Mouse (Mus musculus): Measurements from ENCODE around the gene Zfp382.

- TF ChIP-seq CTCF (IDR thresholded peaks at IDR 0.05; ENCODE audit: extremely low read depth, insufficient read depth, insufficient read length, insufficient replicate concordance) (peak; percentile 82; the same call in 1 of the 2 replicates), POLR2A (IDR thresholded peaks at IDR 0.05; ENCODE audit: low read depth, low read length) (no peak)
Observed at GRCm38 (mm10) chr7:30181308-30181707, 59.6 kb downstream of the Zfp382 start.

Data from spleen, adult 2 months (tissue).